Mouse (Mus musculus): Measurements from ENCODE around the gene Btbd35f8.
"Not testable (repeated sequence)": the region's sequence is repeated elsewhere in the genome, so short reads cannot be mapped to it uniquely, and the experiment has no call there.

The Btbd35f8 gene

GRCm38 (mm10) chrX:34450224-34450623 is at the start of gene Btbd35f8:
TSS of gene Btbd35f8 (plus strand) at chrX:34450524.
- not testable (repeated sequence) for DNase-seq (ENCODE audit: low spot score)

All from urinary bladder, postnatal 25 days (tissue).